Mouse (Mus musculus) heart, embryonic 16.5 days (tissue): ENCODE results near the gene BC051665. TPM values are rescaled to one million over a fixed set of nuclear protein-coding genes. Genes with fewer than 3 reads are reported as not detected.

ENCODE experiments used
- ATAC-seq: fragments of 200-750 bp; cut with Nextera tagmentation; replicated peaks from 2 replicates; pipeline ENCODE4 v1.8.0; 2017; ENCODE audit warnings: moderate number of reproducible peaks; ENCODE audit not compliant: insufficient read depth, low FRiP score; ENCODE audit errors: extremely low read depth
- H3K27ac ChIP-seq: fragments of 300-500 bp; sonication (generic); 2 replicates; pipeline ENCODE4 v1.5.1; 2014; ENCODE audit warnings: mild to moderate bottlenecking, low read length, control low read depth, moderate library complexity
- H3K27me3 ChIP-seq: fragments of 300-500 bp; sonication (generic); 2 replicates; pipeline ENCODE4 v1.6.1; 2014; ENCODE audit warnings: low read length, mixed read lengths; ENCODE audit not compliant: control insufficient read depth, insufficient read depth
- H3K36me3 ChIP-seq: fragments of 300-500 bp; sonication (generic); 2 replicates; pipeline ENCODE4 v1.6.1; 2014; ENCODE audit not compliant: control insufficient read depth, insufficient read depth
- H3K4me1 ChIP-seq: fragments of 300-500 bp; sonication (generic); 2 replicates; pipeline ENCODE4 v1.6.1; 2014; ENCODE audit warnings: low read length, mixed read lengths; ENCODE audit not compliant: control insufficient read depth, insufficient read depth
- H3K4me2 ChIP-seq: fragments of 300-500 bp; sonication (generic); 2 replicates; pipeline ENCODE4 v1.6.1; 2014; ENCODE audit warnings: low read depth, mild to moderate bottlenecking, control low read depth, low read length
- H3K4me3 ChIP-seq: fragments of 300-500 bp; sonication (generic); 2 replicates; pipeline ENCODE4 v1.5.1; 2014; ENCODE audit warnings: mild to moderate bottlenecking, control low read depth, low read length
- H3K9ac ChIP-seq: fragments of 300-500 bp; sonication (generic); 2 replicates; pipeline ENCODE4 v1.6.1; 2014; ENCODE audit warnings: low read length, control low read depth
- H3K9me3 ChIP-seq: fragments of 300-500 bp; sonication (generic); replicated peaks from 2 replicates; pipeline ENCODE4 v1.6.1; 2016; ENCODE audit warnings: low read length; ENCODE audit not compliant: control insufficient read depth
- WGBS: fragments of 180-500 bp; shearing (Covaris S2); extraction: QIAGEN DNeasy Blood & Tissue Kit; methylation state at CpG from one replicate; pipeline ENCODE4 v1.1.7; 2014; 5-methylcytosine and 5-hydroxymethylcytosine counted together
- polyA plus RNA-seq: library from polyadenylated mRNA; unstranded; fragments of >200 nt; fragmentation: Nextera tagmentation; extraction: Ambion mirVana; gene quantifications from 2 replicates; pipeline ENCODE4 v1.2.1, GENCODE M21; 2015

BC051665 gene
- polyA plus RNA-seq, 1 experiment from 2014 or later: not detected

DNA sequence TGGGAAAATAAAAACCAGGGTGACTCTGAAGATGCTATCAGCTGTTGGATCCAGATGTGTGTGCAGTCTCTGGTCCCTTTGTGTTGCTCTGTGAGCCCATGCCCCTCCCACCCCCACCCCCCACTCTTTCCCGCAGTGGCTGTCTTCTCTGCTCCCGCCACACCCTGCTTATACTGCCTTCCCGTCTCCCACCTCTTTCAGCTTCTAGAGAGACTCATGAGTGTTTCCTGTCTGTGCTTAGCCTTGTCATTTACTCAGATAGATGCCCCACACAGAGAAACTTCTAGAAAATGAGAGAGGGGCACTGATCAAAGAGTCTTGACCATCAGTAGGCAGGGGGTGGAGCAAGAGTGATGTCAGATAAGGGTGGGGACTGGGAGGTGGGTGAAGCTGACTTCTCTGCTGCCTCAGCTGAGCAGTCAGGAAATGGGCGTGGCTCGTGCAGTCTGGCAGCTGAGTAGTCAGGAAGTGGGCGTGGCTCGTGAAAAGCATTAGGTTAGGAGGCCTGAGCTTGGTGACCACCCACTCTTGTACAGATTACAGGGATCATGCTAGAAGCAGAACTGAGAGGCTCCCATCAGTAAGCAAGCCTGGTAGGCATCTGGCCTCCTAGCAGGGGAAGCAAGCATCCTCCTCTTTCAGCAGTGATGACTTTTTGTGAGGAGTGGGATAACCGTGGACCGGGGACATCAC lies 48.4 kb downstream of the BC051665 start:
- Histone ChIP-seq H3K9ac (no peak overlapping the region), H3K36me3 (peaks cover 4% of the 10 kb centered on the region; the same call in 1 of the 2 replicates), H3K9me3 (no peaks in the 10 kb centered on the region), H3K4me1 (peaks cover 4% of the 10 kb centered on the region; the same call in 1 of the 2 replicates), H3K4me2 (peak overlapping the region; percentile 54), H3K27ac (peak overlapping the region; percentile 77), H3K4me3 (peak overlapping the region; percentile 25), H3K27me3 (no peaks in the 10 kb centered on the region)
- 5% methylated on average over 9 of the region's 9 CpGs for WGBS
- ATAC-seq: peak; percentile 88

- no peak for ATAC-seq
- Histone ChIP-seq H3K9ac (no peak overlapping the region), H3K4me3 (no peak overlapping the region), H3K9me3 (no peaks in the 10 kb centered on the region), H3K27me3 (no peaks in the 10 kb centered on the region), H3K27ac (no peak overlapping the region), H3K4me1 (peaks cover 4% of the 10 kb centered on the region; the same call in 1 of the 2 replicates), H3K36me3 (peaks cover 4% of the 10 kb centered on the region; the same call in 1 of the 2 replicates), H3K4me2 (no peak overlapping the region)
- 81% methylated on average over 13 of the region's 13 CpGs for WGBS
These were observed 49.6 kb downstream of the BC051665 start for GRCm38 (mm10) chr13:60736421-60737105.

- no peak for ATAC-seq
- Histone ChIP-seq H3K4me3 (no peak overlapping the region), H3K9me3 (no peaks in the 10 kb centered on the region), H3K27me3 (no peaks in the 10 kb centered on the region), H3K4me2 (no peak overlapping the region), H3K4me1 (peaks cover 4% of the 10 kb centered on the region; the same call in 1 of the 2 replicates), H3K27ac (no peak overlapping the region), H3K9ac (no peak overlapping the region), H3K36me3 (peaks cover 4% of the 10 kb centered on the region; the same call in 1 of the 2 replicates)
- WGBS: 86% methylated on average over 9 of the region's 9 CpGs
These were observed 50.9 kb downstream of the BC051665 start for GRCm38 (mm10) chr13:60735306-60735705.

Other genes starting within 250 kb of the BC051665 start
- 8.3 and 11.5 TPM in 2 replicates for gene Dapk1, start 184.4 kb downstream of the BC051665 start, polyA plus RNA-seq
- gene Ctsll3, start 16.5 kb upstream of the BC051665 start, polyA plus RNA-seq: not detected in 2 replicates
- gene 4930486L24Rik, start 78.1 kb upstream of the BC051665 start, polyA plus RNA-seq: 0.87 TPM in 1 of 2 replicates, not detected in the other
- 1.0 TPM in 1 of 2 replicates, not detected in the other for gene Gm49392, start 110.5 kb upstream of the BC051665 start, polyA plus RNA-seq
- gene Ctla2b, start 111.1 kb upstream of the BC051665 start, polyA plus RNA-seq: 5.3 and 6.1 TPM in 2 replicates
- not detected in 2 replicates for gene Tpbpb, start 118.5 kb upstream of the BC051665 start, polyA plus RNA-seq
- gene Gm49393, start 149.2 kb upstream of the BC051665 start, polyA plus RNA-seq: not detected in 2 replicates
- 2.7 and 3.3 TPM in 2 replicates for gene Gm49391, start 150.2 kb upstream of the BC051665 start, polyA plus RNA-seq
- 86.1 and 88.3 TPM in 2 replicates for gene Ctla2a, start 150.3 kb upstream of the BC051665 start, polyA plus RNA-seq
- gene Tpbpa, start 155.6 kb upstream of the BC051665 start, polyA plus RNA-seq: not detected in 2 replicates
- not detected in 2 replicates for gene Ctsj, start 219.6 kb upstream of the BC051665 start, polyA plus RNA-seq